ENCODE assay signal across 9 mouse cellular contexts in the genomic region with DNA sequence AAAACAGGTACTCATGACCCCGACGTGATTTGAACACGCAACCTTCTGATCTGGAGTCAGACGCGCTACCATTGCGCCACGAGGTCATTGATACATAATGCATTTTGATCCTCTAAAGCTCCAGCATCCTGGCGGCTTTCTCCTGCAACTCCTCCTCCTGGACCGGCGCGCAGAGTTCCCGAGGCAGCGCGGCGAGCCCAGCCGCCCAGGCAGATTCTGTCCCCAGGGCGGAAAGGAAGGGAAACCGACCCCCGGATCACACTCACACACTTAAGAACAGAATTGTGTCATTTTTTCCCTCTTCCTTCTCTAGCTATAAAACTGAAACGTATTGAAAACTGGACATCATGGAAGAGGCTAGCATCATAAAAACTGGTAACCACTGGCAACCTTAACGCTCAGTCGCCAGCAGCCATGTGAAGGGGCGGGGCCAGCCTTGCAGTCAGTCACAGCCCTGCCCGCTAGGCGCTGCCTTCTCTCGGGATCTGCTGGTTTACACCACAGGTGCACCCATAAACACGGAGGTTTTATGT. TPM values are rescaled to one million over a fixed set of nuclear protein-coding genes. Genes with fewer than 3 reads are reported as not detected.
DNase-seq lines count a peak whose midpoint lies in the region; ATAC-seq and TF ChIP-seq lines count a peak whose summit lies in the region.
"Had no signal": no experiment of that assay in that cellular context is flagged by ENCODE, and none has a peak within 500 bp of the region (broad histone marks: within the 10 kb centered on the region; RNA-seq: fewer than 3 reads in every experiment).

No protein-coding gene starts in this region.

- no peak for TF ChIP-seq CTCF in bone marrow macrophage, adult 2 months (IDR thresholded peaks at IDR 0.05; ENCODE audit: low read depth, low read length)
- 0 out of 2 replicates have a peak, but pooled peaks have one; percentile 33 for TF ChIP-seq CTCF in liver, adult 2 months (IDR thresholded peaks at IDR 0.05; ENCODE audit: low read depth, low read length)
- TF ChIP-seq CTCF in stomach, postnatal 0 days (IDR thresholded peaks at IDR 0.05; ENCODE audit: low read depth), result peak; percentile 40

- H3K79me2 ChIP-seq in liver, adult 2 months (ENCODE audit: control insufficient read depth, insufficient read depth, low read length), result no peaks in the 10 kb centered on the region

- no peak overlapping the region for H3K27ac ChIP-seq in bone marrow macrophage, adult 2 months (ENCODE audit: insufficient read depth, low read depth, low read length)
- H3K27ac ChIP-seq in forebrain, embryonic 10.5 days, result no peak overlapping the region
- no peak overlapping the region for H3K27ac ChIP-seq in heart, embryonic 15.5 days
- H3K27ac ChIP-seq in liver, adult 2 months (replicated peaks; ENCODE audit: insufficient read depth, low read depth, low read length), result no peak overlapping the region
- no peak overlapping the region for H3K27ac ChIP-seq in stomach, postnatal 0 days (replicated peaks)

- ATAC-seq in heart, embryonic 15.5 days (replicated peaks; ENCODE audit: insufficient number of reproducible peaks, insufficient read depth, low FRiP score, low read depth), result no peak
- 0 out of 2 replicates have a peak, but pooled peaks have one; percentile 57 for ATAC-seq in monocyte, adult 5-6 weeks (replicated peaks; ENCODE audit: insufficient number of reproducible peaks, low FRiP score, low TSS enrichment, poor library complexity, severe bottlenecking)
- ATAC-seq in stomach, postnatal 0 days (ENCODE audit: low FRiP score, low TSS enrichment), result peak; percentile 69; the same call in 1 of the 2 replicates

- H3K4me3 ChIP-seq in bone marrow macrophage, adult 2 months (ENCODE audit: insufficient read depth, low read length), result peak overlapping the region; percentile 55
- H3K4me3 ChIP-seq in forebrain, embryonic 10.5 days, result peak overlapping the region; percentile 56
- H3K4me3 ChIP-seq in heart, embryonic 15.5 days, result peak overlapping the region; percentile 48
- no peak overlapping the region for H3K4me3 ChIP-seq in liver, adult 2 months (ENCODE audit: insufficient read depth, low read depth, low read length)
- peak overlapping the region; percentile 38 for H3K4me3 ChIP-seq in stomach, postnatal 0 days (ENCODE audit: low read depth, low read length)

- no peak for TF ChIP-seq POLR2A in bone marrow macrophage, adult 2 months (IDR thresholded peaks at IDR 0.05; ENCODE audit: borderline replicate concordance, low read depth, low read length)
- no peak for TF ChIP-seq POLR2A in liver, adult 2 months (IDR thresholded peaks at IDR 0.05; ENCODE audit: extremely low read depth, insufficient read depth, low read length)

- no peaks in the 10 kb centered on the region for H3K9me3 ChIP-seq in forebrain, embryonic 10.5 days
- no peaks in the 10 kb centered on the region for H3K9me3 ChIP-seq in heart, embryonic 15.5 days (replicated peaks)
- no peaks in the 10 kb centered on the region for H3K9me3 ChIP-seq in stomach, postnatal 0 days (ENCODE audit: control insufficient read depth, low read length)
- H3K9me3 ChIP-seq: G1E had no signal

- peak overlapping the region; percentile 77 for H3K4me2 ChIP-seq in heart, embryonic 15.5 days
- peak overlapping the region; percentile 55 for H3K4me2 ChIP-seq in stomach, postnatal 0 days (replicated peaks; ENCODE audit: low read depth)

- WGBS in forebrain, embryonic 10.5 days, result 3% methylated on average over 27 of the region's 27 CpGs
- 2% methylated on average over 27 of the region's 27 CpGs for WGBS in heart, embryonic 15.5 days
- 9% methylated on average over 27 of the region's 27 CpGs for WGBS in liver, adult 2 months
- 2% methylated on average over 27 of the region's 27 CpGs for whole genome bisulfite sequencing in stomach, postnatal 0 days

- peak; percentile 71 for DNase-seq in A20 (ENCODE audit: low read depth, low spot score)
- peak; percentile 64 for DNase-seq in forebrain, embryonic 10.5 days (ENCODE audit: extremely low spot score, low spot score)
- peak; percentile 79 for DNase-seq in kidney, postnatal 10 days
- no peak for DNase-seq in liver, adult 2 months (ENCODE audit: extremely low read depth, low read depth, low spot score)
- DNase-seq in stomach, postnatal 0 days (ENCODE audit: low spot score), result peak; percentile 63

- H3K4me1 ChIP-seq in bone marrow macrophage, adult 2 months (ENCODE audit: control insufficient read depth, insufficient read depth, low read length), result peaks cover 13% of the 10 kb centered on the region
- H3K4me1 ChIP-seq in forebrain, embryonic 10.5 days, result peaks cover 14% of the 10 kb centered on the region
- peaks cover 8% of the 10 kb centered on the region for H3K4me1 ChIP-seq in heart, embryonic 15.5 days (replicated peaks)
- no peaks in the 10 kb centered on the region for H3K4me1 ChIP-seq in liver, adult 2 months (ENCODE audit: control insufficient read depth, insufficient read depth, low read length)
- H3K4me1 ChIP-seq in stomach, postnatal 0 days (replicated peaks; ENCODE audit: control insufficient read depth, insufficient read depth), result no peaks in the 10 kb centered on the region

- no peak overlapping the region for H3K9ac ChIP-seq in heart, embryonic 15.5 days
- H3K9ac ChIP-seq in liver, adult 2 months (ENCODE audit: low read depth, low read length), result no peak overlapping the region
- no peak overlapping the region for H3K9ac ChIP-seq in stomach, postnatal 0 days (ENCODE audit: low read length)

- TF ChIP-seq EP300 in stomach, postnatal 0 days (optimal IDR thresholded peaks at IDR 0.05), result no peak

- peaks cover 44% of the 10 kb centered on the region for H3K27me3 ChIP-seq in forebrain, embryonic 10.5 days (ENCODE audit: poor library complexity, severe bottlenecking)
- peaks cover 15% of the 10 kb centered on the region for H3K27me3 ChIP-seq in heart, embryonic 15.5 days
- H3K27me3 ChIP-seq in liver, adult 2 months (ENCODE audit: control insufficient read depth, insufficient read depth, low read length), result 0 out of 2 replicates have a peak, but pooled peaks cover 2% of the 10 kb centered on the region
- H3K27me3 ChIP-seq in stomach, postnatal 0 days (ENCODE audit: control insufficient read depth, insufficient read depth, low read length), result no peaks in the 10 kb centered on the region

- no peaks in the 10 kb centered on the region for H3K36me3 ChIP-seq in forebrain, embryonic 10.5 days (replicated peaks)
- H3K36me3 ChIP-seq in heart, embryonic 15.5 days, result no peaks in the 10 kb centered on the region
- H3K36me3 ChIP-seq in liver, adult 2 months (ENCODE audit: control insufficient read depth, insufficient read depth, low read length), result no peaks in the 10 kb centered on the region
- no peaks in the 10 kb centered on the region for H3K36me3 ChIP-seq in stomach, postnatal 0 days (ENCODE audit: control insufficient read depth, insufficient read depth, low read length)
- H3K36me3 ChIP-seq: G1E had no signal

RNA-seq across cellular contexts. Expression of gene Gm10428, which starts 6.8 kb away (rescaled TPM):
- polyA plus RNA-seq in bone marrow macrophage, adult 2 months (2012; ENCODE audit: insufficient read depth, insufficient read length, missing spikeins), result not detected in 2 replicates
- not detected in 2 replicates for polyA plus RNA-seq in forebrain, embryonic 10.5 days (2016; fragmentation: Nextera tagmentation; extraction: Ambion mirVana)
- polyA plus RNA-seq in heart, embryonic 15.5 days (2015; fragmentation: Nextera tagmentation; extraction: Ambion mirVana), result not detected in 2 replicates
- not detected in 2 replicates for total RNA-seq in liver, adult 2 months (2014; rRNA removed)
- not detected in 2 replicates for polyA plus RNA-seq in liver, adult 2 months (2012; rRNA removed)
- not detected in 3 replicates for total RNA-seq in monocyte, adult 5-6 weeks (2017)
- polyA plus RNA-seq in stomach, postnatal 0 days (2015; fragmentation: Nextera tagmentation; extraction: Ambion mirVana), result not detected in 2 replicates
- total RNA-seq: G1E had no signal
- polyA plus RNA-seq: G1E had no signal

RNA-seq across cellular contexts. Expression of gene Zfp287, which starts 14.4 kb away (rescaled TPM):
- 3.2 and 4.5 TPM in 2 replicates for polyA plus RNA-seq in bone marrow macrophage, adult 2 months (2012; ENCODE audit: insufficient read depth, insufficient read length, missing spikeins)
- polyA plus RNA-seq in forebrain, embryonic 10.5 days (2016; fragmentation: Nextera tagmentation; extraction: Ambion mirVana), result 14.7 TPM in 2 replicates
- polyA plus RNA-seq in heart, embryonic 15.5 days (2015; fragmentation: Nextera tagmentation; extraction: Ambion mirVana), result 4.6 and 5.1 TPM in 2 replicates
- total RNA-seq in liver, adult 2 months (2014; rRNA removed), result 0.54 and 0.55 TPM in 2 replicates
- 0.09 and 0.26 TPM in 2 replicates for polyA plus RNA-seq in liver, adult 2 months (2012; rRNA removed)
- 4.4 to 15.7 TPM (median 5.0 TPM) in 3 replicates for total RNA-seq in monocyte, adult 5-6 weeks (2017)
- 2.5 and 2.6 TPM in 2 replicates for polyA plus RNA-seq in stomach, postnatal 0 days (2015; fragmentation: Nextera tagmentation; extraction: Ambion mirVana)
- polyA plus RNA-seq: G1E had no signal

RNA-seq across cellular contexts. Expression of gene Zfp286, which starts 43.2 kb away (rescaled TPM):
- polyA plus RNA-seq in bone marrow macrophage, adult 2 months (2012; ENCODE audit: insufficient read depth, insufficient read length, missing spikeins), result 1.7 and 2.1 TPM in 2 replicates
- 21.1 and 26.4 TPM in 2 replicates for polyA plus RNA-seq in forebrain, embryonic 10.5 days (2016; fragmentation: Nextera tagmentation; extraction: Ambion mirVana)
- 9.3 and 10.8 TPM in 2 replicates for polyA plus RNA-seq in heart, embryonic 15.5 days (2015; fragmentation: Nextera tagmentation; extraction: Ambion mirVana)
- total RNA-seq in liver, adult 2 months (2014; rRNA removed), result 0.07 and 0.18 TPM in 2 replicates
- not detected in 2 replicates for polyA plus RNA-seq in liver, adult 2 months (2012; rRNA removed)
- 3.0 TPM in 1 of 3 replicates, not detected in the others for total RNA-seq in monocyte, adult 5-6 weeks (2017)
- 4.6 and 5.5 TPM in 2 replicates for polyA plus RNA-seq in stomach, postnatal 0 days (2015; fragmentation: Nextera tagmentation; extraction: Ambion mirVana)
- polyA plus RNA-seq: G1E had no signal
